ENCODE assay signal across 14 mouse cellular contexts in genomic region chr10:34509256-34509655, GRCm38 (mm10).
"Had no signal": no experiment of that assay in that cellular context is flagged by ENCODE, and none has a peak within 500 bp of the region (broad histone marks: within the 10 kb centered on the region; RNA-seq: fewer than 3 reads in every experiment).

No protein-coding gene starts in this region.

- DNase-seq: gastrocnemius, postnatal 14 days; gastrocnemius, postnatal 36 days; heart, adult 11 months; heart, adult 2 months; heart, postnatal 14 days; heart, postnatal 36 days; kidney, adult 11 months; kidney, adult 2 months; kidney, adult 9 months; kidney, postnatal 14 days; kidney, postnatal 36 days; layer of hippocampus, adult 9-11 months; layer of hippocampus, postnatal 36 days; left cerebral cortex, postnatal 4 days had no signal
